In genomic region chr3:34252730-34253337, GRCm38 (mm10) we compare ENCODE assay signal across 12 mouse cellular contexts.
A peak's percentile ranks its signal among the peaks of the same experiment; 100 is the strongest.
DNase-seq lines count a peak whose midpoint lies in the region; ATAC-seq lines count a peak whose summit lies in the region.
"Had no signal": no experiment of that assay in that cellular context is flagged by ENCODE, and none has a peak within 500 bp of the region (broad histone marks: within the 10 kb centered on the region; RNA-seq: fewer than 3 reads in every experiment).

No protein-coding gene starts in this region.

- WGBS in embryonic facial prominence, embryonic 10.5 days = 54% methylated on average over 12 of the region's 12 CpGs
- 42% methylated on average over 12 of the region's 12 CpGs for WGBS in hindbrain, embryonic 14.5 days
- WGBS in midbrain, embryonic 16.5 days = 42% methylated on average over 12 of the region's 12 CpGs

- H3K36me3 ChIP-seq in embryonic facial prominence, embryonic 10.5 days (replicated peaks) = no peaks in the 10 kb centered on the region
- no peaks in the 10 kb centered on the region for H3K36me3 ChIP-seq in hindbrain, embryonic 14.5 days (replicated peaks; ENCODE audit: control insufficient read depth, insufficient read depth)
- no peaks in the 10 kb centered on the region for H3K36me3 ChIP-seq in midbrain, embryonic 16.5 days (ENCODE audit: control insufficient read depth, insufficient read depth, low read length)
- H3K36me3 ChIP-seq: intestine, embryonic 15.5 days had no signal

- no peaks in the 10 kb centered on the region for H3K27me3 ChIP-seq in embryonic facial prominence, embryonic 10.5 days (replicated peaks; ENCODE audit: low read depth, poor library complexity, severe bottlenecking)
- no peaks in the 10 kb centered on the region for H3K27me3 ChIP-seq in hindbrain, embryonic 14.5 days (ENCODE audit: control insufficient read depth, insufficient read depth, low read length)
- H3K27me3 ChIP-seq in midbrain, embryonic 16.5 days (ENCODE audit: control insufficient read depth, insufficient read depth, low read depth, low read length) = no peaks in the 10 kb centered on the region
- H3K27me3 ChIP-seq: intestine, embryonic 15.5 days had no signal

- H3K4me2 ChIP-seq in hindbrain, embryonic 14.5 days (replicated peaks) = peak overlapping the region; percentile 8
- H3K4me2 ChIP-seq in midbrain, embryonic 16.5 days (ENCODE audit: low read length) = peak overlapping the region; percentile 7
- H3K4me2 ChIP-seq: intestine, embryonic 15.5 days had no signal

- 0 out of 2 replicates have a peak, but pooled peaks cover 2% of the 10 kb centered on the region for H3K4me1 ChIP-seq in embryonic facial prominence, embryonic 10.5 days
- 0 out of 2 replicates have a peak, but pooled peaks cover 8% of the 10 kb centered on the region for H3K4me1 ChIP-seq in hindbrain, embryonic 14.5 days (replicated peaks; ENCODE audit: control insufficient read depth, insufficient read depth, low read length)
- no peaks in the 10 kb centered on the region for H3K4me1 ChIP-seq in midbrain, embryonic 16.5 days (ENCODE audit: control insufficient read depth, insufficient read depth, low read length)
- H3K4me1 ChIP-seq: intestine, embryonic 15.5 days had no signal

- ATAC-seq in hindbrain, embryonic 14.5 days (ENCODE audit: low FRiP score) = peak; percentile 78; the same call in 1 of the 2 replicates
- ATAC-seq in midbrain, embryonic 16.5 days = peak; percentile 75
- ATAC-seq: intestine, embryonic 15.5 days; liver, postnatal 0 days had no signal

- intact Hi-C loops in left cerebral cortex, postnatal 25 days (cut with DNase I) = no loop called here

- H3K9me3 ChIP-seq in embryonic facial prominence, embryonic 10.5 days = no peaks in the 10 kb centered on the region
- H3K9me3 ChIP-seq in hindbrain, embryonic 14.5 days (ENCODE audit: control insufficient read depth, low read length) = no peaks in the 10 kb centered on the region
- no peaks in the 10 kb centered on the region for H3K9me3 ChIP-seq in midbrain, embryonic 16.5 days (replicated peaks; ENCODE audit: control insufficient read depth, low read length, poor library complexity, severe bottlenecking)
- H3K9me3 ChIP-seq: intestine, embryonic 15.5 days had no signal

- peak; percentile 28 for DNase-seq in embryo, embryonic 11 days
- DNase-seq in embryo, embryonic 10 days (ENCODE audit: low spot score) = no peak
- DNase-seq in embryonic facial prominence, embryonic 10.5 days (ENCODE audit: low spot score) = peak; percentile 29
- DNase-seq in hindbrain, embryonic 14.5 days (ENCODE audit: low spot score) = no peak
- no peak for DNase-seq in kidney, postnatal 4 days
- DNase-seq in left cerebral cortex, postnatal 25 days (ENCODE audit: low spot score in 2 of 2) = no peak
- no peak for DNase-seq in spleen, adult 12 weeks (ENCODE audit: low spot score)
- DNase-seq: adrenal gland, adult 8-10 months; liver, postnatal 0 days had no signal

- no peak overlapping the region for H3K9ac ChIP-seq in hindbrain, embryonic 14.5 days
- no peak overlapping the region for H3K9ac ChIP-seq in midbrain, embryonic 16.5 days (ENCODE audit: low read depth, low read length)
- H3K9ac ChIP-seq: intestine, embryonic 15.5 days; liver, postnatal 0 days had no signal

- no peak overlapping the region for H3K27ac ChIP-seq in embryonic facial prominence, embryonic 10.5 days (replicated peaks)
- H3K27ac ChIP-seq in hindbrain, embryonic 14.5 days = no peak overlapping the region
- H3K27ac ChIP-seq in midbrain, embryonic 16.5 days (ENCODE audit: low read length) = no peak overlapping the region
- H3K27ac ChIP-seq: intestine, embryonic 15.5 days; macrophage had no signal

- H3K4me3 ChIP-seq in embryonic facial prominence, embryonic 10.5 days = no peak overlapping the region
- no peak overlapping the region for H3K4me3 ChIP-seq in hindbrain, embryonic 14.5 days (replicated peaks; ENCODE audit: low read length)
- H3K4me3 ChIP-seq in midbrain, embryonic 16.5 days (ENCODE audit: low read depth, low read length) = no peak overlapping the region
- H3K4me3 ChIP-seq: intestine, embryonic 15.5 days had no signal

Comparison
In these comparisons a context has a peak if more than half of its experiments do, and no peak if none do; other contexts are left out.
1. DNase-seq: peak in embryo, embryonic 11 days (single experiment) and embryonic facial prominence, embryonic 10.5 days (single experiment); none in embryo, embryonic 10 days (single experiment), hindbrain, embryonic 14.5 days (single experiment), kidney, postnatal 4 days (0 of 2), left cerebral cortex, postnatal 25 days (0 of 2) and spleen, adult 12 weeks (single experiment).